Mouse (Mus musculus) limb, embryonic 10.5 days (tissue): ENCODE measurements around the gene Snrnp200. TPM values are rescaled to one million over a fixed set of nuclear protein-coding genes. Genes with fewer than 3 reads are reported as not detected.
"Not testable (repeated sequence)": the region's sequence is repeated elsewhere in the genome, so short reads cannot be mapped to it uniquely, and the experiment has no call there.

ENCODE experiments used
- DNase-seq: peaks from one replicate; pipeline ENCODE4 v3.0.0-alpha.2; 2017; ENCODE audit warnings: low spot score
- H3K27ac ChIP-seq: fragments of 300-500 bp; sonication (generic); 2 replicates; pipeline ENCODE4 v1.5.1; 2016; ENCODE audit warnings: mild to moderate bottlenecking
- H3K27me3 ChIP-seq: fragments of 300-500 bp; sonication (generic); 2 replicates; pipeline ENCODE4 v1.6.1; 2016; ENCODE audit warnings: low read depth, mild to moderate bottlenecking; ENCODE audit not compliant: poor library complexity, severe bottlenecking
- H3K36me3 ChIP-seq: fragments of 300-500 bp; sonication (generic); 2 replicates; pipeline ENCODE4 v1.6.1; 2016; ENCODE audit warnings: mild to moderate bottlenecking, moderate library complexity
- H3K4me1 ChIP-seq: fragments of 300-500 bp; sonication (generic); 2 replicates; pipeline ENCODE4 v1.6.1; 2016
- H3K4me3 ChIP-seq: fragments of 300-500 bp; sonication (generic); 2 replicates; pipeline ENCODE4 v1.5.1; 2016; ENCODE audit warnings: mild to moderate bottlenecking, moderate library complexity
- H3K9me3 ChIP-seq: fragments of 300-500 bp; sonication (generic); replicated peaks from 2 replicates; pipeline ENCODE4 v1.6.1; 2016; ENCODE audit warnings: mild to moderate bottlenecking
- WGBS: fragments of 180-500 bp; shearing (Covaris S2); methylation state at CpG from one replicate; pipeline ENCODE4 v1.1.7; 2016; 5-methylcytosine and 5-hydroxymethylcytosine counted together
- polyA plus RNA-seq: library from polyadenylated mRNA; unstranded; fragments of >200 nt; fragmentation: Nextera tagmentation; extraction: Ambion mirVana; gene quantifications from 2 replicates; pipeline ENCODE4 v1.2.1, GENCODE M21; 2016

The Snrnp200 gene
- polyA plus RNA-seq, 1 experiment from 2014 or later: 113 TPM

GRCm38 (mm10) chr2:127267854-127268253, 59.7 kb downstream of the Snrnp200 start:
- no peak overlapping the region for H3K4me3 ChIP-seq
- DNase-seq: no peak
- peaks cover 5% of the 10 kb centered on the region for H3K36me3 ChIP-seq
- WGBS: 62% methylated on average over 4 of the region's 4 CpGs
- no peaks in the 10 kb centered on the region for H3K9me3 ChIP-seq
- no peaks in the 10 kb centered on the region for H3K27me3 ChIP-seq
- peaks cover 9% of the 10 kb centered on the region for H3K4me1 ChIP-seq
- no peak overlapping the region for H3K27ac ChIP-seq

- Histone ChIP-seq H3K36me3 (peaks cover 12% of the 10 kb centered on the region), H3K4me3 (peak within 1 kb of the TSS; percentile 82), H3K4me1 (peaks cover 9% of the 10 kb centered on the region), H3K27ac (peak within 1 kb of the TSS; percentile 93), H3K27me3 (no peaks in the 10 kb centered on the region), H3K9me3 (no peaks in the 10 kb centered on the region)
- peak; percentile 94 for DNase-seq
- WGBS: under 1% methylated on average over 49 of the region's 49 CpGs
These were observed 61.5 kb downstream of the Snrnp200 start, which contains the start of gene Stard7 for GRCm38 (mm10) chr2:127269491-127270299. Gene Stard7 (plus strand): TSS chr2:127270218.

- Histone ChIP-seq H3K36me3 (peaks cover 12% of the 10 kb centered on the region), H3K9me3 (no peaks in the 10 kb centered on the region), H3K27me3 (no peaks in the 10 kb centered on the region), H3K4me1 (peaks cover 13% of the 10 kb centered on the region), H3K27ac (peak overlapping the region; percentile 93), H3K4me3 (peak overlapping the region; percentile 82)
- peak; percentile 87 for DNase-seq
- WGBS: under 1% methylated on average over 74 of the region's 75 CpGs
These were observed 62.3 kb downstream of the Snrnp200 start for GRCm38 (mm10) chr2:127270300-127271041.

GRCm38 (mm10) chr2:127271042-127271515, 62.9 kb downstream of the Snrnp200 start:
- peaks cover 12% of the 10 kb centered on the region for H3K36me3 ChIP-seq
- H3K9me3 ChIP-seq: no peaks in the 10 kb centered on the region
- H3K27me3 ChIP-seq: no peaks in the 10 kb centered on the region
- peak overlapping the region; percentile 82 for H3K4me3 ChIP-seq
- peak overlapping the region; percentile 93 for H3K27ac ChIP-seq
- no peak for DNase-seq
- WGBS: 23% methylated on average over 8 of the region's 8 CpGs
- H3K4me1 ChIP-seq: peaks cover 15% of the 10 kb centered on the region

GRCm38 (mm10) chr2:127272049-127272448, 63.9 kb downstream of the Snrnp200 start:
- not testable (repeated sequence) for H3K27ac ChIP-seq, DNase-seq, H3K4me3 ChIP-seq, H3K9me3 ChIP-seq, H3K27me3 ChIP-seq
- Histone ChIP-seq H3K4me1 (peaks cover 15% of the 10 kb centered on the region), H3K36me3 (peaks cover 12% of the 10 kb centered on the region)
- WGBS: 93% methylated on average over 4 of the region's 4 CpGs

- peaks cover 15% of the 10 kb centered on the region for H3K4me1 ChIP-seq
- H3K27ac ChIP-seq: no peak overlapping the region
- no peak overlapping the region for H3K4me3 ChIP-seq
- no peak for DNase-seq
- H3K9me3 ChIP-seq: no peaks in the 10 kb centered on the region
- no peaks in the 10 kb centered on the region for H3K27me3 ChIP-seq
- peaks cover 12% of the 10 kb centered on the region for H3K36me3 ChIP-seq
- 98% methylated on average over 3 of the region's 3 CpGs for WGBS
These were observed 64.6 kb downstream of the Snrnp200 start for GRCm38 (mm10) chr2:127272806-127273205.

- no peak for DNase-seq
- WGBS: 86% methylated on average over 2 of the region's 2 CpGs
- no peaks in the 10 kb centered on the region for H3K9me3 ChIP-seq
- H3K4me1 ChIP-seq: peaks cover 15% of the 10 kb centered on the region
- no peak overlapping the region for H3K4me3 ChIP-seq
- peaks cover 12% of the 10 kb centered on the region for H3K36me3 ChIP-seq
- H3K27me3 ChIP-seq: no peaks in the 10 kb centered on the region
- H3K27ac ChIP-seq: no peak overlapping the region
These were observed 66.4 kb downstream of the Snrnp200 start for GRCm38 (mm10) chr2:127274590-127274989.

- Histone ChIP-seq H3K4me1 (peaks cover 15% of the 10 kb centered on the region), H3K27ac (no peak overlapping the region), H3K4me3 (no peak overlapping the region), H3K27me3 (no peaks in the 10 kb centered on the region), H3K9me3 (no peaks in the 10 kb centered on the region), H3K36me3 (peaks cover 12% of the 10 kb centered on the region)
- WGBS: 86% methylated on average over 5 of the region's 5 CpGs
- no peak for DNase-seq
These were observed 67.5 kb downstream of the Snrnp200 start for GRCm38 (mm10) chr2:127275551-127276320.

- peaks cover 4% of the 10 kb centered on the region; the same call in 1 of the 2 replicates for H3K36me3 ChIP-seq
- no peak overlapping the region for H3K4me3 ChIP-seq
- H3K4me1 ChIP-seq: peaks cover 6% of the 10 kb centered on the region; the same call in 1 of the 2 replicates
- DNase-seq: no peak
- H3K27me3 ChIP-seq: no peaks in the 10 kb centered on the region
- no peaks in the 10 kb centered on the region for H3K9me3 ChIP-seq
- H3K27ac ChIP-seq: no peak overlapping the region
These were observed 70.0 kb downstream of the Snrnp200 start for GRCm38 (mm10) chr2:127278162-127278561.

Other genes with a start within 250 kb of the Snrnp200 start
- 12.5 and 13.9 TPM in 2 replicates for gene Ap4e1, start 199.7 kb upstream of the Snrnp200 start, polyA plus RNA-seq
- 30.9 and 31.7 TPM in 2 replicates for gene Blvra, start 137.7 kb upstream of the Snrnp200 start, polyA plus RNA-seq
- 110 and 125 TPM in 2 replicates for gene Ncaph, start 74.4 kb upstream of the Snrnp200 start, polyA plus RNA-seq
- 15.9 and 18.0 TPM in 2 replicates for gene Itpripl1, start 64.9 kb upstream of the Snrnp200 start, polyA plus RNA-seq
- gene 1810024B03Rik, start 106 bp upstream of the Snrnp200 start, polyA plus RNA-seq: 1.7 and 2.5 TPM in 2 replicates
- 58.8 and 58.9 TPM in 2 replicates for gene Ciao1, start 39.4 kb downstream of the Snrnp200 start, polyA plus RNA-seq
- gene Tmem127, start 39.5 kb downstream of the Snrnp200 start, polyA plus RNA-seq: 21.8 and 26.3 TPM in 2 replicates
- gene Stard7, start 61.8 kb downstream of the Snrnp200 start, polyA plus RNA-seq: 80.4 and 80.8 TPM in 2 replicates
- gene Dusp2, start 127.8 kb downstream of the Snrnp200 start, polyA plus RNA-seq: 6.4 and 7.6 TPM in 2 replicates
- gene Astl, start 130.3 kb downstream of the Snrnp200 start, polyA plus RNA-seq: 0.08 and 0.09 TPM in 2 replicates
- gene Adra2b, start 154.8 kb downstream of the Snrnp200 start, polyA plus RNA-seq: 1.7 and 1.9 TPM in 2 replicates
- gene Gpat2, start 216.8 kb downstream of the Snrnp200 start, polyA plus RNA-seq: 0.10 TPM in 2 replicates
- gene Fahd2a, start 236.2 kb downstream of the Snrnp200 start, polyA plus RNA-seq: 15.6 and 21.1 TPM in 2 replicates